Mouse (Mus musculus) stomach, embryonic 16.5 days (tissue): ENCODE results near the gene Coq9. TPM values are rescaled to one million over a fixed set of nuclear protein-coding genes. Genes with fewer than 3 reads are reported as not detected.

ENCODE experiments used
- ATAC-seq: fragments of 200-750 bp; cut with Nextera tagmentation; 2 replicates; pipeline ENCODE4 v1.8.0; 2017; ENCODE audit warnings: moderate number of reproducible peaks, moderate TSS enrichment; ENCODE audit not compliant: insufficient read depth, low FRiP score
- H3K27ac ChIP-seq: fragments of 300-500 bp; sonication (generic); 2 replicates; pipeline ENCODE4 v1.5.1; 2014; ENCODE audit warnings: low read length
- H3K27me3 ChIP-seq: fragments of 300-500 bp; sonication (generic); 2 replicates; pipeline ENCODE4 v1.6.1; 2014; ENCODE audit warnings: low read length, control low read depth, mixed read lengths; ENCODE audit not compliant: control insufficient read depth, insufficient read depth
- H3K36me3 ChIP-seq: fragments of 300-500 bp; sonication (generic); 2 replicates; pipeline ENCODE4 v1.6.1; 2014; ENCODE audit warnings: low read length; ENCODE audit not compliant: control insufficient read depth, insufficient read depth
- H3K4me1 ChIP-seq: fragments of 300-500 bp; sonication (generic); 2 replicates; pipeline ENCODE4 v1.6.1; 2014; ENCODE audit warnings: low read length, control low read depth, mixed read lengths; ENCODE audit not compliant: control insufficient read depth, insufficient read depth
- H3K4me2 ChIP-seq: fragments of 300-500 bp; sonication (generic); 2 replicates; pipeline ENCODE4 v1.6.1; 2014; ENCODE audit warnings: low read depth, low read length, mixed read lengths
- H3K4me3 ChIP-seq: fragments of 300-500 bp; sonication (generic); replicated peaks from 2 replicates; pipeline ENCODE4 v1.5.1; 2014; ENCODE audit warnings: mild to moderate bottlenecking, low read length
- H3K9ac ChIP-seq: fragments of 300-500 bp; sonication (generic); 2 replicates; pipeline ENCODE4 v1.6.1; 2014; ENCODE audit warnings: low read length
- H3K9me3 ChIP-seq: fragments of 300-500 bp; sonication (generic); replicated peaks from 2 replicates; pipeline ENCODE4 v1.6.1; 2016; ENCODE audit warnings: low read length, control low read depth; ENCODE audit not compliant: control insufficient read depth
- WGBS: fragments of 180-500 bp; shearing (Covaris S2); extraction: QIAGEN DNeasy Blood & Tissue Kit; methylation state at CpG from one replicate; pipeline ENCODE4 v1.1.7; 2014; 5-methylcytosine and 5-hydroxymethylcytosine counted together
- polyA plus RNA-seq: library from polyadenylated mRNA; unstranded; fragments of >200 nt; fragmentation: Nextera tagmentation; extraction: Ambion mirVana; gene quantifications from 2 replicates; pipeline ENCODE4 v1.2.1, GENCODE M21; 2015

Coq9 gene
- polyA plus RNA-seq, 1 experiment from 2014 or later = 94.3 TPM

GRCm38 (mm10) chr8:94888383-94889036 is 50.4 kb downstream of the Coq9 start:
- Histone ChIP-seq H3K27ac (no peak overlapping the region), H3K9me3 (no peaks in the 10 kb centered on the region), H3K4me3 (no peak overlapping the region), H3K36me3 (no peaks in the 10 kb centered on the region), H3K27me3 (no peaks in the 10 kb centered on the region), H3K9ac (no peak overlapping the region), H3K4me1 (no peaks in the 10 kb centered on the region), H3K4me2 (no peak overlapping the region; the same call in 1 of the 2 replicates)
- WGBS = 23% methylated on average over 14 of the region's 14 CpGs
- ATAC-seq = peak; percentile 47; the same call in 1 of the 2 replicates

DNA sequence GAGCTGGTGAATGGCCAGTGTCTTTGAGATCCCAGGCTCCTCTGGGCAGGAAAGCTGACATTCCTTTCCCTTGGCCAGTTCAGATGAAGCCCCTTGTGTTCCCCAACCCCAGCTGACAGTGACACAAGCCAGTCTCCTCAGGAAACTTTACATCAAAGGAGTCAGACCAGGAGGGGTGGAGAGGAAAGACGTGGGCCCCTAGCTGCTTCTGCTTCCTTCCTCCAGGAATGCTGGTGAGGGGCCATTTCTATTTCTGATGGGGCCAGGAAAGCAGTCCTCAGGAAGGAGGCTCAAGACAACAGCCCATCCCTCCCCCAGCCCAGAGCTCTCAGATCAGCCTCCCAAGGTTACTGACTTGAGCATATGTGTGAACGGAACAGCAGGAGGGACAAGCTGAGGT is 54.8 kb downstream of the Coq9 start:
- ATAC-seq = peak; percentile 61; the same call in 1 of the 2 replicates
- 24% methylated on average over 2 of the region's 2 CpGs for WGBS

GRCm38 (mm10) chr8:94899262-94899661 is 61.1 kb downstream of the Coq9 start:
- H3K36me3 ChIP-seq = no peaks in the 10 kb centered on the region
- peak; percentile 89 for ATAC-seq
- H3K9ac ChIP-seq = peak overlapping the region; percentile 57
- peak overlapping the region; percentile 30 for H3K4me3 ChIP-seq
- H3K27me3 ChIP-seq = no peaks in the 10 kb centered on the region
- peak overlapping the region; percentile 50 for H3K4me2 ChIP-seq
- H3K4me1 ChIP-seq = peaks cover 19% of the 10 kb centered on the region
- WGBS = 23% methylated on average over 11 of the region's 11 CpGs
- H3K27ac ChIP-seq = peak overlapping the region; percentile 34; the same call in 1 of the 2 replicates
- H3K9me3 ChIP-seq = no peaks in the 10 kb centered on the region

More for the DNA sequence above, 54.8 kb downstream of the Coq9 start:
- Histone ChIP-seq H3K4me1 (no peaks in the 10 kb centered on the region), H3K9me3 (no peaks in the 10 kb centered on the region), H3K4me2 (no peak overlapping the region), H3K27me3 (no peaks in the 10 kb centered on the region), H3K27ac (no peak overlapping the region), H3K9ac (no peak overlapping the region), H3K4me3 (no peak overlapping the region), H3K36me3 (no peaks in the 10 kb centered on the region)

DNA sequence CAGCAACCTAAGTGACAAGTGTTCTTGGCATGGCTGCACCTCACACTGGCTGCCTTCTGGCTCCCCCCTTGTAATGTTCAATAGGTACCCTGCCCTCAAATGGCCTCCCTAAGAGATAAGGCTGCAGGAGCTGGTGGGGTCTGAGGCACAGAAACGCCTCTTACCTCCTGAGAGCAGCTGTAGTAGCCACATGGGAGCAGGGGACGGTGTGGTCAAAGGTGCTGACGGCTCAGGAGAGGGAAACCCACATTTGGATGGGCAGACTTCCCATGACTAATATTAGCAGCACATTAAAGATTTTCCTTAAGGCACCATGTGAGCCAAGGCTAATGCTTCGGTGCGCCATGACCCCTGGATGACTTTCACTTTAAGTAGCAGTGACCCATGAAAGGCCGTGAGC is 62.5 kb downstream of the Coq9 start:
- H3K4me1 ChIP-seq = peaks cover 26% of the 10 kb centered on the region
- no peak overlapping the region for H3K4me2 ChIP-seq
- H3K9ac ChIP-seq = no peak overlapping the region
- 26% methylated on average over 6 of the region's 6 CpGs for WGBS
- peak overlapping the region; percentile 2; the same call in 1 of the 2 replicates for H3K27ac ChIP-seq
- no peaks in the 10 kb centered on the region for H3K9me3 ChIP-seq
- H3K36me3 ChIP-seq = no peaks in the 10 kb centered on the region
- ATAC-seq = no peak
- H3K4me3 ChIP-seq = no peak overlapping the region
- no peaks in the 10 kb centered on the region for H3K27me3 ChIP-seq

- H3K9ac ChIP-seq = no peak overlapping the region
- H3K4me1 ChIP-seq = peaks cover 26% of the 10 kb centered on the region
- no peaks in the 10 kb centered on the region for H3K36me3 ChIP-seq
- no peaks in the 10 kb centered on the region for H3K27me3 ChIP-seq
- no peak overlapping the region for H3K4me2 ChIP-seq
- WGBS = 19% methylated on average over 5 of the region's 5 CpGs
- H3K9me3 ChIP-seq = no peaks in the 10 kb centered on the region
- H3K4me3 ChIP-seq = no peak overlapping the region
- ATAC-seq = no peak
- H3K27ac ChIP-seq = peak overlapping the region; percentile 2; the same call in 1 of the 2 replicates
Observed at GRCm38 (mm10) chr8:94901031-94901430, 62.9 kb downstream of the Coq9 start.

- no peaks in the 10 kb centered on the region for H3K36me3 ChIP-seq
- 52% methylated on average over 12 of the region's 12 CpGs for WGBS
- peaks cover 25% of the 10 kb centered on the region for H3K4me1 ChIP-seq
Observed at GRCm38 (mm10) chr8:94903709-94904108, 65.6 kb downstream of the Coq9 start.

More at GRCm38 (mm10) chr8:94903709-94904108, 65.6 kb downstream of the Coq9 start:
- Histone ChIP-seq H3K27me3 (no peaks in the 10 kb centered on the region), H3K4me3 (no peak overlapping the region), H3K27ac (no peak overlapping the region; the same call in 1 of the 2 replicates), H3K9me3 (no peaks in the 10 kb centered on the region), H3K9ac (no peak overlapping the region), H3K4me2 (no peak overlapping the region)
- peak; percentile 31; the same call in 1 of the 2 replicates for ATAC-seq

Other genes with a start within 250 kb of the Coq9 start
- 33.3 and 34.0 TPM in 2 replicates for gene Rspry1, start 236.4 kb upstream of the Coq9 start, polyA plus RNA-seq
- 58.4 and 58.6 TPM in 2 replicates for gene Fam192a, start 236.3 kb upstream of the Coq9 start, polyA plus RNA-seq
- 112 and 113 TPM in 2 replicates for gene Arl2bp, start 171.7 kb upstream of the Coq9 start, polyA plus RNA-seq
- 125 and 188 TPM in 2 replicates for gene Pllp, start 142.0 kb upstream of the Coq9 start, polyA plus RNA-seq
- gene Ccl22, start 92.7 kb upstream of the Coq9 start, polyA plus RNA-seq = not detected in 2 replicates
- gene Cx3cl1, start 66.3 kb upstream of the Coq9 start, polyA plus RNA-seq = 11.6 and 16.4 TPM in 2 replicates
- gene Ccl17, start 27.9 kb upstream of the Coq9 start, polyA plus RNA-seq = 0.30 TPM in 1 of 2 replicates, not detected in the other
- gene Ciapin1, start within 50 bp of the Coq9 start, polyA plus RNA-seq = 78.3 and 84.7 TPM in 2 replicates
- 128 and 129 TPM in 2 replicates for gene Polr2c, start 19.1 kb downstream of the Coq9 start, polyA plus RNA-seq
- gene Dok4, start 38.0 kb downstream of the Coq9 start, polyA plus RNA-seq = 28.8 and 29.5 TPM in 2 replicates
- 10.9 and 14.8 TPM in 2 replicates for gene Ccdc102a, start 79.8 kb downstream of the Coq9 start, polyA plus RNA-seq
- gene Adgrg5, start 85.4 kb downstream of the Coq9 start, polyA plus RNA-seq = 0.44 and 0.45 TPM in 2 replicates
- gene Adgrg1, start 136.4 kb downstream of the Coq9 start, polyA plus RNA-seq = 51.1 and 65.2 TPM in 2 replicates
- gene Adgrg3, start 179.4 kb downstream of the Coq9 start, polyA plus RNA-seq = 3.2 and 3.7 TPM in 2 replicates
- 0.14 TPM in 1 of 2 replicates, not detected in the other for gene Drc7, start 216.8 kb downstream of the Coq9 start, polyA plus RNA-seq
- gene Katnb1, start 242.9 kb downstream of the Coq9 start, polyA plus RNA-seq = 21.2 TPM in 2 replicates